Mouse (Mus musculus): ENCODE data around the gene Ano10. TPM values are rescaled to one million over a fixed set of nuclear protein-coding genes. Genes with fewer than 3 reads are reported as not detected.
"Not testable (repeated sequence)": the region's sequence is repeated elsewhere in the genome, so short reads cannot be mapped to it uniquely, and the experiment has no call there.

Ano10 gene
- polyA plus RNA-seq, 1 experiment = 31.3 TPM

DNA sequence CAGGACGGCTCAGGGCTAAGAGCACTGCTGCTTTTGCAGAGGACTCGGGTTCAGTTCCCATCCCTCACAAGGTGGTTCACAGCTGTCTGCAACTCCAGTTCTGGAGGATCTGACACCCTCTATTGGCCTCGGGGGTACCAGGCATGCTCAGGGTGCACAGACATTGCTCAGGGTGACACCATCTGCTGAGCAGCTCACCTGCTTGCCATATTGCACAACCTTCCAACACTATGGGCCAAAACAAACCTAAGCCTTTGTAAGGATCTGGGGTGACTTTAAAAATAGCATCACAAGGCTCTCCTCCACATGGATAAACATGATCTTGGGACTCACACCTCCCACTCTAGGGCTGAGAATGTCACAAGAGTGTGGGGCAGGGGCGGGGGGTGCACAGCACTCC lies 26.4 kb upstream of the Ano10 start:
- H3K27me3 ChIP-seq (ENCODE audit: control insufficient read depth, insufficient read depth, low read length) = no peaks in the 10 kb centered on the region
- no peak for DNase-seq
- no peaks in the 10 kb centered on the region for H3K4me1 ChIP-seq (ENCODE audit: control insufficient read depth, insufficient read depth, low read length)
- TF ChIP-seq POLR2A (IDR thresholded peaks at IDR 0.05; ENCODE audit: borderline replicate concordance, insufficient read depth, low read length) (no peak), CTCF (IDR thresholded peaks at IDR 0.05; ENCODE audit: borderline replicate concordance, insufficient read depth, low read depth, low read length) (no peak)
- no peak overlapping the region for H3K4me3 ChIP-seq (replicated peaks; ENCODE audit: insufficient read depth, low read depth, low read length)
- 87% methylated on average over 4 of the region's 4 CpGs for WGBS
- H3K27ac ChIP-seq (ENCODE audit: insufficient read depth, low read length) = no peak overlapping the region

DNA sequence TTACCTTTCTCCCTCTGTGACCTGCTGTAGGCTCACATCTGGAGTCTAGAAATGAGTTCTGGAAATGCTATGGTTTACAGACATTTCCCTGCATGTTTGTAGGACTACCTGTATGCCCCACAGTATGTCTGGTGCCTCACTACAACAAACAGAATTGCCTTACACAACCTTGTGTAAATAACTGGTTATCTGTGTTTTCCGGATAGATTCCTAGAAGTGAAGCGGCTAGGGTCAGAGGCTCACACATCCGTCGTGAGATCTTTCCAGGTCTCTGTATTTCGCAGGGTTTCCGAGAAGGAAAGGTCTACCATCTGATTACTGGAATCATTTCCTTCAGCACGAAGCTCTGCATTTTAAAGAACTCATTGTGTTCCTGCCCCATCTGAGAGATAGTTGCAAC lies 22.3 kb upstream of the Ano10 start:
- no peak overlapping the region for H3K4me3 ChIP-seq (replicated peaks; ENCODE audit: insufficient read depth, low read depth, low read length)
- 92% methylated on average over 7 of the region's 7 CpGs for WGBS
- TF ChIP-seq POLR2A (IDR thresholded peaks at IDR 0.05; ENCODE audit: borderline replicate concordance, insufficient read depth, low read length) = no peak
- TF ChIP-seq CTCF (IDR thresholded peaks at IDR 0.05; ENCODE audit: borderline replicate concordance, insufficient read depth, low read depth, low read length) = no peak
- no peaks in the 10 kb centered on the region for H3K27me3 ChIP-seq (ENCODE audit: control insufficient read depth, insufficient read depth, low read length)
- no peak overlapping the region for H3K27ac ChIP-seq (ENCODE audit: insufficient read depth, low read length)
- DNase-seq = no peak
- H3K4me1 ChIP-seq (ENCODE audit: control insufficient read depth, insufficient read depth, low read length) = no peaks in the 10 kb centered on the region

DNA sequence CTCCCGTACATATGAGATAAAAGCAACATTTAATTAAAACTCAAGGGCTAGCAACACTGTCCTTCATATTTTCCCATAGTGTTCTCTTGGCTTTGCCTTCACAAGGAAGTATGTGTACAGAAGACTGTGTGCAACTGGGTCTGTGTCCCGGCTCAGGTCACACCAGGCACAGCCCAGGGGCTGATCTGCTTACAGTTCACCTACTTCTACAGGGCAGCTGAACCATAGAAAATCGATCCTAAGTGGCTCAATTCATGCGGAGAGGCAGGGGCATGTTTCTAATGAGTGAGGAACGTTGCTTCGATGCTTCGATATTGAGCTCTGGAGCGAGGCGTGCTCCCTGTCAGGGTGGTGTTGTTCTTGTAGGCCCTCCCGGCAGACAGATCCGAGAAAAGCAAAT lies 21.3 kb upstream of the Ano10 start:
- no peak for TF ChIP-seq CTCF (IDR thresholded peaks at IDR 0.05; ENCODE audit: borderline replicate concordance, insufficient read depth, low read depth, low read length)
- TF ChIP-seq POLR2A (IDR thresholded peaks at IDR 0.05; ENCODE audit: borderline replicate concordance, insufficient read depth, low read length) = no peak
- H3K27me3 ChIP-seq (ENCODE audit: control insufficient read depth, insufficient read depth, low read length) = no peaks in the 10 kb centered on the region
- WGBS = 60% methylated on average over 11 of the region's 11 CpGs
- no peak overlapping the region for H3K4me3 ChIP-seq (replicated peaks; ENCODE audit: insufficient read depth, low read depth, low read length)
- DNase-seq = no peak
- no peaks in the 10 kb centered on the region for H3K4me1 ChIP-seq (ENCODE audit: control insufficient read depth, insufficient read depth, low read length)
- H3K27ac ChIP-seq (ENCODE audit: insufficient read depth, low read length) = no peak overlapping the region

GRCm38 (mm10) chr9:122314942-122315341 lies 20.7 kb upstream of the Ano10 start:
- 74% methylated on average over 4 of the region's 4 CpGs for WGBS
- no peak for DNase-seq
- H3K27ac ChIP-seq (ENCODE audit: insufficient read depth, low read length) = no peak overlapping the region
- H3K4me1 ChIP-seq (ENCODE audit: control insufficient read depth, insufficient read depth, low read length) = no peaks in the 10 kb centered on the region
- H3K4me3 ChIP-seq (replicated peaks; ENCODE audit: insufficient read depth, low read depth, low read length) = no peak overlapping the region
- TF ChIP-seq CTCF (IDR thresholded peaks at IDR 0.05; ENCODE audit: borderline replicate concordance, insufficient read depth, low read depth, low read length) (no peak), POLR2A (IDR thresholded peaks at IDR 0.05; ENCODE audit: borderline replicate concordance, insufficient read depth, low read length) (no peak)
- H3K27me3 ChIP-seq (ENCODE audit: control insufficient read depth, insufficient read depth, low read length) = no peaks in the 10 kb centered on the region

- no peaks in the 10 kb centered on the region for H3K4me1 ChIP-seq (ENCODE audit: control insufficient read depth, insufficient read depth, low read length)
- H3K27ac ChIP-seq (ENCODE audit: insufficient read depth, low read length) = no peak overlapping the region
- no peak overlapping the region for H3K4me3 ChIP-seq (replicated peaks; ENCODE audit: insufficient read depth, low read depth, low read length)
- H3K27me3 ChIP-seq (ENCODE audit: control insufficient read depth, insufficient read depth, low read length) = no peaks in the 10 kb centered on the region
- no peak for DNase-seq
- WGBS = 85% methylated on average over 6 of the region's 6 CpGs
- TF ChIP-seq POLR2A (IDR thresholded peaks at IDR 0.05; ENCODE audit: borderline replicate concordance, insufficient read depth, low read length) (no peak), CTCF (IDR thresholded peaks at IDR 0.05; ENCODE audit: borderline replicate concordance, insufficient read depth, low read depth, low read length) (no peak)
These were observed 20.2 kb upstream of the Ano10 start for GRCm38 (mm10) chr9:122314386-122314785.

DNA sequence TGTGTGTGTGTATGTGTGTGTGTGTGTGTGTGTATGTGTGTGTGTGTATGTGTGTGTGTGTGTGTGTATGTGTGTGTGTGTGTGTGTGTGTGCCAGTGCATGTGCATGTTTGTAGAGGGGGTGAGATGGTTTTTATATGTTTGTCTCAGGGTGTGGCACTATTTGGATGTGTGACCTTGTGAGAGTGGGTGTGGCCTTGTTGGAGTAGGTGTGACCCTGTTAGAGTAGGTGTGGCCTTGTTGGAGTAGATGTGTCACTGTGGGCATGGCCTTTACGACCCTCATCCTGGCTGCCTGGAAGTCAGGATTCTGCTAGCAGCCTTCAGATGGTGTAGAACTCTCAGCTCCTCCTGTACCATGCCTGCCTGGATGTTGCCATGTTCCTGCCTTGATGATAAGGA lies 18.9 kb upstream of the Ano10 start:
- WGBS = 84% methylated on average over 1 of the region's 1 CpGs
- DNase-seq; H3K4me3 ChIP-seq (replicated peaks; ENCODE audit: insufficient read depth, low read depth, low read length); H3K27ac ChIP-seq (ENCODE audit: insufficient read depth, low read length); H3K4me1 ChIP-seq (ENCODE audit: control insufficient read depth, insufficient read depth, low read length); H3K27me3 ChIP-seq (ENCODE audit: control insufficient read depth, insufficient read depth, low read length): not testable (repeated sequence)

- no peak for DNase-seq
- Histone ChIP-seq H3K27ac (ENCODE audit: insufficient read depth, low read length) (no peak overlapping the region), H3K4me3 (replicated peaks; ENCODE audit: insufficient read depth, low read depth, low read length) (no peak overlapping the region), H3K4me1 (ENCODE audit: control insufficient read depth, insufficient read depth, low read length) (no peaks in the 10 kb centered on the region), H3K27me3 (ENCODE audit: control insufficient read depth, insufficient read depth, low read length) (no peaks in the 10 kb centered on the region)
- TF ChIP-seq CTCF (IDR thresholded peaks at IDR 0.05; ENCODE audit: borderline replicate concordance, insufficient read depth, low read depth, low read length) (no peak), POLR2A (IDR thresholded peaks at IDR 0.05; ENCODE audit: borderline replicate concordance, insufficient read depth, low read length) (no peak)
- WGBS = 86% methylated on average over 7 of the region's 7 CpGs
These were observed 18.2 kb upstream of the Ano10 start for GRCm38 (mm10) chr9:122312296-122312990.

- no peak for TF ChIP-seq POLR2A (IDR thresholded peaks at IDR 0.05; ENCODE audit: borderline replicate concordance, insufficient read depth, low read length)
- TF ChIP-seq CTCF (IDR thresholded peaks at IDR 0.05; ENCODE audit: borderline replicate concordance, insufficient read depth, low read depth, low read length) = no peak
- no peak overlapping the region for H3K27ac ChIP-seq (ENCODE audit: insufficient read depth, low read length)
- no peaks in the 10 kb centered on the region for H3K27me3 ChIP-seq (ENCODE audit: control insufficient read depth, insufficient read depth, low read length)
- 69% methylated on average over 7 of the region's 7 CpGs for WGBS
- no peak for DNase-seq
- H3K4me1 ChIP-seq (ENCODE audit: control insufficient read depth, insufficient read depth, low read length) = no peaks in the 10 kb centered on the region
- H3K4me3 ChIP-seq (replicated peaks; ENCODE audit: insufficient read depth, low read depth, low read length) = no peak overlapping the region
These were observed 17.0 kb upstream of the Ano10 start for GRCm38 (mm10) chr9:122311051-122311760.

All from cerebellum, adult 2 months (tissue).